Mouse (Mus musculus) liver, embryonic 12.5 days (tissue): ENCODE measurements at regions not wholly inside any gene's neighbourhood (a gene's known extent, or its start where the extent isn't known, plus 50 kb on each side); places are given as distances from the start of the nearest gene placed in this dataset.

Experiments
- ATAC-seq: fragments of 200-750 bp; cut with Nextera tagmentation; 2 replicates; pipeline ENCODE4 v1.8.0; 2017; ENCODE audit warnings: moderate number of reproducible peaks, mild to moderate bottlenecking, moderate library complexity
- H3K27ac ChIP-seq: fragments of 300-500 bp; sonication (generic); 2 replicates; pipeline ENCODE4 v1.5.1; 2016; ENCODE audit warnings: mild to moderate bottlenecking
- H3K27me3 ChIP-seq: fragments of 300-500 bp; sonication (generic); replicated peaks from 2 replicates; pipeline ENCODE4 v1.6.1; 2016; ENCODE audit warnings: mild to moderate bottlenecking, moderate library complexity
- H3K36me3 ChIP-seq: fragments of 300-500 bp; sonication (generic); 2 replicates; pipeline ENCODE4 v1.6.1; 2016; ENCODE audit warnings: mild to moderate bottlenecking, moderate library complexity
- H3K4me1 ChIP-seq: fragments of 300-500 bp; sonication (generic); 2 replicates; pipeline ENCODE4 v1.6.1; 2016
- H3K4me2 ChIP-seq: fragments of 300-500 bp; sonication (generic); 2 replicates; pipeline ENCODE4 v1.6.1; 2016; ENCODE audit warnings: mild to moderate bottlenecking, moderate library complexity
- H3K4me3 ChIP-seq: fragments of 300-500 bp; sonication (generic); 2 replicates; pipeline ENCODE4 v1.5.1; 2016; ENCODE audit warnings: mild to moderate bottlenecking, moderate library complexity
- H3K9ac ChIP-seq: fragments of 300-500 bp; sonication (generic); 2 replicates; pipeline ENCODE4 v1.6.1; 2016; ENCODE audit warnings: mild to moderate bottlenecking, moderate library complexity
- H3K9me3 ChIP-seq: fragments of 300-500 bp; sonication (generic); replicated peaks from 2 replicates; pipeline ENCODE4 v1.6.1; 2016; ENCODE audit warnings: mild to moderate bottlenecking, moderate library complexity
- WGBS: fragments of 180-500 bp; shearing (Covaris S2); methylation state at CpG from one replicate; pipeline ENCODE4 v1.1.7; 2016; ENCODE audit not compliant: insufficient replicate concordance; 5-methylcytosine and 5-hydroxymethylcytosine counted together

- H3K27ac ChIP-seq: no peak overlapping the region
- no peaks in the 10 kb centered on the region for H3K9me3 ChIP-seq
- no peak overlapping the region for H3K4me2 ChIP-seq
- H3K9ac ChIP-seq: no peak overlapping the region
- 62% methylated on average over 2 of the region's 2 CpGs for WGBS
- H3K4me3 ChIP-seq: no peak overlapping the region
- H3K27me3 ChIP-seq: no peaks in the 10 kb centered on the region
- ATAC-seq: no peak
- no peaks in the 10 kb centered on the region for H3K4me1 ChIP-seq
- H3K36me3 ChIP-seq: no peaks in the 10 kb centered on the region
Observed at GRCm38 (mm10) chr2:11387623-11388022, 166.3 kb downstream of the Pfkfb3 start.

- ATAC-seq: no peak
- Histone ChIP-seq H3K9me3 (no peaks in the 10 kb centered on the region), H3K4me2 (no peak overlapping the region), H3K27ac (no peak overlapping the region), H3K27me3 (no peaks in the 10 kb centered on the region), H3K9ac (no peak overlapping the region), H3K4me3 (no peak overlapping the region), H3K36me3 (no peaks in the 10 kb centered on the region), H3K4me1 (no peaks in the 10 kb centered on the region)
- 20% methylated on average over 2 of the region's 2 CpGs for WGBS
Observed at GRCm38 (mm10) chr2:11383815-11384214, 170.1 kb downstream of the Pfkfb3 start.

GRCm38 (mm10) chr2:11377213-11377612, 176.7 kb downstream of the Pfkfb3 start:
- no peak overlapping the region for H3K4me3 ChIP-seq
- no peaks in the 10 kb centered on the region for H3K4me1 ChIP-seq
- no peaks in the 10 kb centered on the region for H3K36me3 ChIP-seq
- ATAC-seq: no peak
- no peak overlapping the region for H3K27ac ChIP-seq
- H3K27me3 ChIP-seq: no peaks in the 10 kb centered on the region
- H3K9me3 ChIP-seq: no peaks in the 10 kb centered on the region
- WGBS: 33% methylated on average over 2 of the region's 2 CpGs
- no peak overlapping the region for H3K4me2 ChIP-seq
- no peak overlapping the region for H3K9ac ChIP-seq

DNA sequence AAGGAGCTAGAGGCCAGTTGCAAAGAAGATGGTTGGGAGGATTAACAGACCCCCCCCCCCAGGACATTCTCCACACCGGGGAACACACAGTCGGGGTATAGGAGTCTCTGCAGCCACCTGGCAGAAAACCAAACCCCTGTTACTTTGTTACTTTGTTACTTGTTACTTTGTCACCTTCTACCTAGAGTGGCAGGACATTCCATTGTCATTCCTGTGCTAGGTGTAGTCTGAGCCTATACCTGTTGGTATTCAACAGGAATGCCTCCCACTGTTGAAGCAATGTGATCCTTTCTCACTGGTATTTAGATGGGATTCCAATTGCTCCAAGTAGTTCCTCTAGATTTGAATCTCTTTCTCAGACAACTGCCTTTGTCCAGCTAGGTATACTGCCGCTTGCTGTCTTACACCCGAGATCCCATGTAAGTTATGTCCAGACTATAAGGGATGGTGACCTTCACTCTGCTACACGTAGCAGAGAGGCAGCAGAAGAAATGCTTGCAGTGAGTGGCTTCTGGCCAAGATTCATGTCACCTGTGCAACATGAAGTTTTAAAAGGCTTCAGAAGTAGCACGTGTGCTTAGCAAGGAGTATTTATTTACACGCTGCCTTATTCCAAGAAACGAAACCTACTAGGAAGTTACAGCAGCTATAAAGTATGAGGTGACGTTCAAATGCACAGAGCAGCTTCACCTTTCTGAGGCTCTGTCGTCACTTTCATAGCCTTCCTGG, 178.0 kb downstream of the Pfkfb3 start:
- H3K4me1 ChIP-seq: no peaks in the 10 kb centered on the region
- H3K27me3 ChIP-seq: no peaks in the 10 kb centered on the region
- 62% methylated on average over 10 of the region's 10 CpGs for whole genome bisulfite sequencing
- no peaks in the 10 kb centered on the region for H3K9me3 ChIP-seq
- H3K36me3 ChIP-seq: no peaks in the 10 kb centered on the region
- H3K9ac ChIP-seq: no peak overlapping the region
- ATAC-seq: no peak
- no peak overlapping the region for H3K27ac ChIP-seq
- no peak overlapping the region for H3K4me3 ChIP-seq
- no peak overlapping the region for H3K4me2 ChIP-seq

DNA sequence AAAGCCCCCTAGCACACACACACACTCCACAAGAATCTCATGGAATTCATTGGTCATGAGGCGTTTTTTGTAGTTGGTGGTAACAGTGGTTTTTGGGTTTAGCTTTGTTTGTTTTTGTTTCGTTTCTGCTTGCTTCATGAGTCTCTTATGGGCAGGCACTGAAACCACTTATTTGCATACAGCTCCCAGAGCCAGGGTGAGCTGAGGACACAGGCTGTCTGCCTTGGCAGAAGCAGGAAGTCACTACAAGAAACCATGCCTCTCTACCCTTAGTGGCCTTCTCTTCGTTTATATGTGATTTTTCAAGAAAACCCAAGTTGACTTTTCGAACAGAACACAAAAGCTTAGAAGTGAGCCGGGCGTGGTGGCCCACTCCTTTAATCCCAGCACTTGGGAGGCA, 178.8 kb downstream of the Pfkfb3 start:
- H3K4me2 ChIP-seq: no peak overlapping the region
- no peak overlapping the region for H3K4me3 ChIP-seq

DNA sequence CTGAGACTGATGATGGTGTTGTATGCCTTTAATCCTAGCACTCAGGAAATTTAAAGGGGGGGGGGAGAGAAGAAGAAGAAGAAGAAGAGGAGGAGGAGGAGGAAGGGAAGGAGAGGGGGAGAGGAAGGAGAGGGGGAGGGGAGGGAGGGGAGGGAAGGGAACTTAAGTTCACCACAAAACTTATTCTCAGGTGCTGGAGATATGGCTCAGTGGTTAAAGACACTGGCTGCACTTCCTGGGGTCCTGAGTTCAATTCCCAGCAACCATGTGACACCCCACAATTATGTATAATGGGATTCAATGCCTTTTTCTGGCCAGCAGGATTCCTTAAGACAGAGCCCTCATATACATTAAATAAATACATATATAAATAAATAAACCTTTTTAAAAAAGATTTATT, 183.6 kb downstream of the Pfkfb3 start:
- H3K9me3 ChIP-seq: no peaks in the 10 kb centered on the region
- no peak overlapping the region for H3K27ac ChIP-seq
- H3K27me3 ChIP-seq: no peaks in the 10 kb centered on the region
- no peaks in the 10 kb centered on the region for H3K36me3 ChIP-seq
- H3K4me3 ChIP-seq: no peak overlapping the region
- H3K9ac ChIP-seq: no peak overlapping the region
- no peak overlapping the region for H3K4me2 ChIP-seq
- no peak for ATAC-seq
- H3K4me1 ChIP-seq: no peaks in the 10 kb centered on the region

More for the DNA sequence above, 178.8 kb downstream of the Pfkfb3 start:
- H3K9ac ChIP-seq: no peak overlapping the region
- no peak for ATAC-seq
- no peaks in the 10 kb centered on the region for H3K27me3 ChIP-seq
- H3K36me3 ChIP-seq: no peaks in the 10 kb centered on the region
- H3K4me1 ChIP-seq: no peaks in the 10 kb centered on the region
- H3K27ac ChIP-seq: no peak overlapping the region
- WGBS: 41% methylated on average over 6 of the region's 6 CpGs
- no peaks in the 10 kb centered on the region for H3K9me3 ChIP-seq

- H3K4me1 ChIP-seq: no peaks in the 10 kb centered on the region
- H3K36me3 ChIP-seq: no peaks in the 10 kb centered on the region
- no peak for ATAC-seq
- WGBS: 21% methylated on average over 2 of the region's 2 CpGs
- H3K27ac ChIP-seq: no peak overlapping the region
- no peaks in the 10 kb centered on the region for H3K27me3 ChIP-seq
- no peak overlapping the region for H3K4me2 ChIP-seq
- H3K9ac ChIP-seq: no peak overlapping the region
- H3K9me3 ChIP-seq: no peaks in the 10 kb centered on the region
- no peak overlapping the region for H3K4me3 ChIP-seq
Observed at GRCm38 (mm10) chr2:11367319-11367718, 186.6 kb downstream of the Pfkfb3 start.

- no peak overlapping the region for H3K27ac ChIP-seq
- no peak overlapping the region for H3K4me3 ChIP-seq
- H3K36me3 ChIP-seq: no peaks in the 10 kb centered on the region
- no peaks in the 10 kb centered on the region for H3K27me3 ChIP-seq
- ATAC-seq: no peak
- H3K9me3 ChIP-seq: no peaks in the 10 kb centered on the region
- H3K4me2 ChIP-seq: no peak overlapping the region
- H3K9ac ChIP-seq: no peak overlapping the region
- no peaks in the 10 kb centered on the region; the same call in 1 of the 2 replicates for H3K4me1 ChIP-seq
- WGBS: 60% methylated on average over 3 of the region's 3 CpGs
Observed at GRCm38 (mm10) chr2:11365815-11366214, 188.1 kb downstream of the Pfkfb3 start.

- 72% methylated on average over 4 of the region's 4 CpGs for WGBS
- H3K36me3 ChIP-seq: no peaks in the 10 kb centered on the region
- no peak overlapping the region for H3K27ac ChIP-seq
- H3K4me2 ChIP-seq: no peak overlapping the region
- H3K27me3 ChIP-seq: no peaks in the 10 kb centered on the region
- H3K9me3 ChIP-seq: no peaks in the 10 kb centered on the region
- no peak overlapping the region for H3K9ac ChIP-seq
- no peaks in the 10 kb centered on the region; the same call in 1 of the 2 replicates for H3K4me1 ChIP-seq
- no peak for ATAC-seq
- no peak overlapping the region for H3K4me3 ChIP-seq
Observed at GRCm38 (mm10) chr2:11365371-11365770, 188.5 kb downstream of the Pfkfb3 start.

- Histone ChIP-seq H3K27ac (no peak overlapping the region), H3K9ac (no peak overlapping the region), H3K4me3 (no peak overlapping the region), H3K27me3 (no peaks in the 10 kb centered on the region), H3K4me2 (no peak overlapping the region), H3K36me3 (no peaks in the 10 kb centered on the region), H3K4me1 (no peaks in the 10 kb centered on the region; the same call in 1 of the 2 replicates), H3K9me3 (no peaks in the 10 kb centered on the region)
- WGBS: 77% methylated on average over 2 of the region's 2 CpGs
- ATAC-seq: no peak
Observed at GRCm38 (mm10) chr2:11364111-11364510, 189.8 kb downstream of the Pfkfb3 start.

DNA sequence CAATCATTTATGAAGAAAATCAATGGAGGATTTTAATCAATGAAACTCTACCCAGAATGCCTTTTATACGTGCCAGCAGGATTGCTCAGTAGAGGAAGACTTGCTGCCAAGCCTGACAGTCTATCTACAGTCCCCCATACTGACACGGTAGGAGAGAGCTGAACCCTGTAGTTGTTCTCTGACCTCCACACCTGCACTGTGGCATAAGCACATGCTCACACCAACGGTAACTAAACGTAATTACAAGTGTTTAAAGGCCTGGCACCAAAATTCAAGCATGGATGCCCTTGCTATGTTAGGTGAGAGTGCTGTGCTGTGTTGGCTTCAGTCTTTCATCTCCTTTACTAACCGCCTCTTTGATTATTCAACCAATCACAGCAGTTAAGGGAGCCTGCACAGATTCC, 190.8 kb downstream of the Pfkfb3 start:
- Histone ChIP-seq H3K4me3 (no peak overlapping the region), H3K36me3 (no peaks in the 10 kb centered on the region), H3K9me3 (no peaks in the 10 kb centered on the region), H3K27me3 (no peaks in the 10 kb centered on the region), H3K27ac (no peak overlapping the region), H3K4me2 (no peak overlapping the region), H3K9ac (no peak overlapping the region), H3K4me1 (no peaks in the 10 kb centered on the region; the same call in 1 of the 2 replicates)
- WGBS: 74% methylated on average over 5 of the region's 5 CpGs
- no peak for ATAC-seq

DNA sequence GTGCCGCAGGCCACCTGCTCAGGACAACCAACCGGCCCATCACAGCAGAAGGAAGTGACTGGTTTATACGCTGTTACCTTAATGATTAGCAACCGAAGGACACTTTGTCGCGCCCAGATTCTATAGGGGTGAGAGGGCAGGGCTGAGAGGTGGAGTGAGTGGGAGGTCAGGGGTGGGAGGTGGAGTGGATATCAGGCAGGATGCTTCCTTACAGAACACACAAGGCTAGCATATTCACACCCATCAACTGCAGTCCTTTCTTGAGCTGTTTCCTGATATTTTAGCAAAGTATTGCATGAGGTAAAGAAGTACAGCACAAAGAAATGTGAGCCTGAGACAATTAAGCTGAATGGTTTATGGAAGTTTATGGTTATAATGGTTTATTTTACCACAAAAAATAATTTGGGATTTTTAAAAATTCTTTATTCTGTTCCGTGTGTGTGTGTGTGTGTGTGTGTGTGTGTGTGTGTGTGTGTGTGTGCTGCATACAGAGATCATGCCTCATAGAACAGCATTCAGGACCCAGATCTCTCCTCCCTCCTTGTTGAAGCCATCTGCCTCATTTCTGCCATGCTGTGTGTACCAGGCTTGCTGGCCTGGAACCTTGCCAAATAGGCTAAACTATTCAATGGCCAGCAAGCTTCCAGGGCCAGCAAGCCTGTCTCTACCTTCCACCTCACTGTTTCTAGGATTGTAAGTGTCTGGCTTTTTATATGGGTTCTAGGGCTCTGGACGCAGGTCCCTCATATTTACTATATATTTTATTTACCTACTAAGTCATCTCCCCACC, 190.5 kb downstream of the Prkcq start:
- Histone ChIP-seq H3K4me3 (no peak overlapping the region), H3K36me3 (no peaks in the 10 kb centered on the region), H3K27me3 (no peaks in the 10 kb centered on the region), H3K4me1 (no peaks in the 10 kb centered on the region; the same call in 1 of the 2 replicates), H3K9me3 (no peaks in the 10 kb centered on the region), H3K27ac (no peak overlapping the region), H3K4me2 (no peak overlapping the region), H3K9ac (no peak overlapping the region)
- no peak for ATAC-seq
- 64% methylated on average over 8 of the region's 8 CpGs for WGBS
